Mouse (Mus musculus) left cerebral cortex, postnatal 14 days (tissue): ENCODE data around the gene Gys1. TPM values are rescaled to one million over a fixed set of nuclear protein-coding genes. Genes with fewer than 3 reads are reported as not detected.

ENCODE experiments used
- DNase-seq, 2 experiments: peaks; one replicate each; pipeline ENCODE4 v3.0.0; 2021 to 2022; ENCODE audit warnings: low spot score in 2 of 2, mixed read lengths in 1 of 2
- intact Hi-C: fragments of 180-260 bp; cut with DNase I; formaldehyde crosslinking; loops from one replicate; pipeline ENCODE4 v1.15.1; 2025
- microRNA-seq, 2 experiments: library from miRNA; unstranded; fragments of <30 nt; microRNA quantifications; one replicate each; pipeline ENCODE4 v1.2.0; 2022
- total RNA-seq, 2 experiments: library from RNA; stranded (reverse); gene quantifications; 2 replicates each; pipeline ENCODE4 v1.2.3; 2021

The Gys1 gene
- total RNA-seq, 2 experiments from 2014 or later = 14.4 to 16.3 TPM

DNA sequence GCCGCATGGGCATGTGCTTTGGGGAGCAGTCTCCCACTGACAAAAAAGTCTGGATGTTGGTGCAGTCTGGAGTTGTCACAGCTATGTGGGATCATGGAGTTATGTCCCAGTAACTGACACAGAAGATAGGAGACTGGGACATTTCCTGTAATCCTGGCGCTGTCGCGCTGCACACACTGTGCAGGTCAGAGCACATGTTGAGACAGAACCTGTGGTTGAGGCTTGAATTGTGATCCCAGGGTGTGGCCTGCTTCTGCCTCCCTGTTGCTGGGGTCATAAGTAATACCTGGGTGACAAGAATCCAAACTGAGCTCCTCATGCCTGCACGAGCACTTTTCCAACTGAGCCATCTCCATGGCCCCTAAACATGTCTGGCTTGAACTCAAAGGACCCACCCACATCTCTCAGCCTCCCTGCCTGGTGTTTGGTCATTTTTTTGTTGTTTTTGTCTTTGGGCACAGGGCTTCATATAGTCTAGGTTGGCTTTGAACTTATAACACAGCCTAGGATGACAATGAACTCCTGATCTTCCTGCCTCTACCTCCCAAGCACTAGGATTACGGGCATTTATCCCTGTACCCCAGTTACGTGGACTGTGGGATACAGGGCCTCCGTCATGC lies 57.7 kb downstream of the Gys1 start:
- intact Hi-C loops = no loop called here
- DNase-seq = no peak

DNA sequence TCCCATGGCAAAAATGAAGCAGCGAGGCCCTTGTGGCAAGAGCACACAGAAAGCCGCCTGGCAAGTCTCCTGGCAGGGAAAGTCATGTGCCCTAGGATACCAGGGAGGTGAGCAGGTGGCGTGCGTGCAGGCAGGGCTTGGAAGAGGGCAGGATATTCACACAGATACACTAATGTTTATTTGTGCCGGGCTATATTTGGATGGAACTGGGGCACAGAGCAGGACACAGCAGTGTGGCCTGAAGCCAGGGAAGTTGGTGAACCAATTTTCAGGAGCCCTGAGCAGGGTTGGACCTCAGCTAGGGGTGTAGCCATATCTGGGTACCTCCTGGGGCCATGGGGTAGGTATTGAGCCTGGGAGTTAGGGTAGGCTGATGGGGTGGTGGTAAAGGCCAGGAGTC lies 58.3 kb downstream of the Gys1 start:
- intact Hi-C loops = no loop called here

DNA sequence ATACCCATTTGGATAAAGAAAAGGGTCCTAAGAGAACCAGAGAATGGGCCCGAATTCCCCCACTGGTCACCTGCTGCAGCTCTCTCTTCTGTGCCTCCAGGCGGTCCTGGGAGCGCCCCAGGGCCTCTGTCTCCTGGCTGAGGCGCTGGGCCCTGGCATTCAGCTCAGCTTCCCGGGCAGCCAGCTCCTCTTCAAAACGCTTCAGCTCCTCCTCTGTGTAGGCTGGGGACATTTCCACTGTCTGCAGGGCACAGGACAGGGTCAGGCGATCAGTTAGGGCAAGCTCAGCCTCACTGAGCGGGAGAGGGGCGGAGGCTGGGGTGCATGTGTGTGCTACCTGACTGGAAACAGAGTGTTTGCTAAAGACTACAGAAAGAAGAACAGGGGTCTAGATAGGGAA lies 59.9 kb downstream of the Gys1 start:
- intact Hi-C loops = no loop called here
- DNase-seq = no peak

More for the DNA sequence above, 58.3 kb downstream of the Gys1 start:
- no peak for DNase-seq

DNA sequence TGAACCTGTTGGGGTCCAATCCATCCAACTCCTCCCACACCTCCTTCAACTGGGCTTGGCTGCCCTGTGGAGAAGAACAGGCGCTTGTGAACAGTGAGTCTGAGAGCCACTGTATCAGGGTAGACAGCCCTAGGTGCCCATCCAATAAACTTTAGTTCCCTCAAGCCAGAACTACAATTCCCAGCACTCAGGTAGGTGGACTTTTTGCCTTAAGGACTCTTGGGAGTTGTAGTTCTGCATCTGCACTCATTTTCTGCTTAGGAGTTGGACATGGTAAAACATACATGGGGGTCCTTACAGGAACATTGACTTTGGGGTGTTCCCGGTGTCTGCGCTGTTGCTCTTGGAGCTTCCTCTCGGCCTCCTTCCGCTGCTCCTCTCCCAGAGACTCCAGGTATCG lies 63.8 kb downstream of the Gys1 start:
- DNase-seq = no peak
- intact Hi-C loops = no loop called here

Small RNA genes within 50 kb of the gene (microRNA-seq; reads per million reads assigned to microRNA genes)
- gene Gm22133 = 0 to 0.26 reads per million in 2 experiments

Other genes with a start within 250 kb of the Gys1 start
- gene Ccdc155, start 230.0 kb upstream of the Gys1 start, total RNA-seq = 1 to 10 TPM; 3.0 to 3.5 TPM
- 10 to 100 TPM; 13.7 to 17.3 TPM for gene Dkkl1, start 222.7 kb upstream of the Gys1 start, total RNA-seq
- gene Tead2, start 219.1 kb upstream of the Gys1 start, total RNA-seq = 1 to 10 TPM; 5.6 to 6.1 TPM
- gene Cd37, start 195.7 kb upstream of the Gys1 start, total RNA-seq = 1 to 10 TPM; 3.4 to 4.0 TPM
- gene Slc6a16, start 193.8 kb upstream of the Gys1 start, total RNA-seq = 1 to 10 TPM in 1 of 2 experiments, under 1 TPM in 1; 0.97 to 1.1 TPM
- under 1 TPM; 0.40 to 0.59 TPM for gene Slc6a21, start 157.3 kb upstream of the Gys1 start, total RNA-seq
- gene Trpm4, start 101.1 kb upstream of the Gys1 start, total RNA-seq = 10 to 100 TPM; 19.5 to 21.3 TPM
- 1 to 10 TPM in 1 of 2 experiments, under 1 TPM in 1; 0.99 to 1.2 TPM for gene Hrc, start 99.6 kb upstream of the Gys1 start, total RNA-seq
- gene Ppfia3, start 67.8 kb upstream of the Gys1 start, total RNA-seq = 100 to 1,000 TPM; 159 to 168 TPM
- gene Lin7b, start 64.3 kb upstream of the Gys1 start, total RNA-seq = 100 to 1,000 TPM; 198 to 216 TPM
- 100 to 1,000 TPM; 373 to 398 TPM for gene Snrnp70, start 39.1 kb upstream of the Gys1 start, total RNA-seq
- under 1 TPM in 1 of 2 experiments, not detected in 1; 0.15 TPM for gene Kcna7, start 29.2 kb upstream of the Gys1 start, total RNA-seq
- gene Ntf5, start 21.1 kb upstream of the Gys1 start, total RNA-seq = not detected
- not detected for gene Lhb, start 14.0 kb upstream of the Gys1 start, total RNA-seq
- gene Ruvbl2, start 3.3 kb downstream of the Gys1 start, total RNA-seq = 10 to 100 TPM; 32.1 to 35.6 TPM
- gene Ftl1, start 25.0 kb downstream of the Gys1 start, total RNA-seq = 100 to 1,000 TPM; 287 to 302 TPM
- gene Bax, start 32.1 kb downstream of the Gys1 start, total RNA-seq = 10 to 100 TPM; 75.0 to 81.0 TPM
- gene Tulp2, start 47.0 kb downstream of the Gys1 start, total RNA-seq = not detected
- 1 to 10 TPM in 1 of 2 experiments, under 1 TPM in 1; 0.88 to 1.7 TPM for gene Gm45808, start 52.0 kb downstream of the Gys1 start, total RNA-seq
- 1 to 10 TPM; 2.8 to 2.9 TPM for gene Dhdh, start 54.0 kb downstream of the Gys1 start, total RNA-seq
- 100 to 1,000 TPM; 109 to 110 TPM for gene Nucb1, start 75.6 kb downstream of the Gys1 start, total RNA-seq
- 10 to 100 TPM; 24.2 to 33.3 TPM for gene Ppp1r15a, start 91.4 kb downstream of the Gys1 start, total RNA-seq
- 1 to 10 TPM; 1.0 to 2.4 TPM for gene Plekha4, start 91.5 kb downstream of the Gys1 start, total RNA-seq
- not detected for gene Hsd17b14, start 120.0 kb downstream of the Gys1 start, total RNA-seq
- gene Bcat2, start 135.3 kb downstream of the Gys1 start, total RNA-seq = 10 to 100 TPM; 22.6 to 25.2 TPM
- not detected for gene Fgf21, start 180.6 kb downstream of the Gys1 start, total RNA-seq
- not detected for gene Fut1, start 182.4 kb downstream of the Gys1 start, total RNA-seq
- gene Izumo1, start 187.0 kb downstream of the Gys1 start, total RNA-seq = under 1 TPM in 1 of 2 experiments, not detected in 1; 0.26 TPM
- gene Rasip1, start 192.6 kb downstream of the Gys1 start, total RNA-seq = 10 to 100 TPM; 11.2 to 11.3 TPM
- 1 to 10 TPM; 2.2 to 2.6 TPM for gene Mamstr, start 205.1 kb downstream of the Gys1 start, total RNA-seq
- under 1 TPM; 0.19 to 0.46 TPM for gene Fut2, start 231.6 kb downstream of the Gys1 start, total RNA-seq
- 1 to 10 TPM in 1 of 2 experiments, under 1 TPM in 1; 0.91 to 1.5 TPM for gene Ntn5, start 249.2 kb downstream of the Gys1 start, total RNA-seq